Mouse (Mus musculus) testis, adult 2 months (tissue): ENCODE results near the gene Ddah2.

Source experiments
- CTCF ChIP-seq: fragments of 200-500 bp; IDR thresholded peaks from 2 replicates; pipeline ENCODE4 v1.5.1; 2012; ENCODE audit warnings: low read depth, mild to moderate bottlenecking, inconsistent platforms, low read length, moderate library complexity; ENCODE audit not compliant: control insufficient read depth, insufficient read depth, insufficient replicate concordance
- POLR2A ChIP-seq: fragments of 200-500 bp; IDR thresholded peaks from 2 replicates; pipeline ENCODE4 v1.6.1; 2012; ENCODE audit warnings: low read depth, mild to moderate bottlenecking, inconsistent platforms, low read length, moderate library complexity; ENCODE audit not compliant: control insufficient read depth

- TF ChIP-seq POLR2A (no peak), CTCF (no peak)
These were observed 45.9 kb downstream of the Ddah2 start for GRCm38 (mm10) chr17:35104754-35105153.
